Mouse (Mus musculus) kidney, adult 18-20 months (tissue): ENCODE data around the gene Tent4b.

Source experiments
- DNase-seq: peaks from one replicate; pipeline ENCODE4 v3.0.0; 2021

Tent4b gene

DNA sequence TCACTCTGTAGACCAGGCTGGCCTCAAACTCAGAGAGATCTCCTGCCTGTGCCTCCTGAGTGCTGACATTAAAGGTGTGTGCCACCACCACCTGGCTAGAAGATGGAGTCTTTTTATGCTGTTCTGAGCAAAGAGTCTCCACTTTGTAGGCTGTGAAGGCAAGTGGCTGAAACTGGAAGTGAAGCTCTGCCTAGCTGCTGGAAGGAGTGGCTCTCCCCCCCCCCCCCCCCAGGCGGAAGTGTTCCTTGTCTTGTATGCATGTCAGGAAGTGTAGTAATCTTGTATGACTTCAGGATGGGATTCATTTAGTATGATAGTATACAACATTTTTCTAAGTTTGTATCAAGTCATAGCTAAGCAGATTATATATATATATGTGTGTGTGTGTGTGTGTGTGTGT lies 29.8 kb downstream of the Tent4b start:
- DNase-seq: no peak

DNA sequence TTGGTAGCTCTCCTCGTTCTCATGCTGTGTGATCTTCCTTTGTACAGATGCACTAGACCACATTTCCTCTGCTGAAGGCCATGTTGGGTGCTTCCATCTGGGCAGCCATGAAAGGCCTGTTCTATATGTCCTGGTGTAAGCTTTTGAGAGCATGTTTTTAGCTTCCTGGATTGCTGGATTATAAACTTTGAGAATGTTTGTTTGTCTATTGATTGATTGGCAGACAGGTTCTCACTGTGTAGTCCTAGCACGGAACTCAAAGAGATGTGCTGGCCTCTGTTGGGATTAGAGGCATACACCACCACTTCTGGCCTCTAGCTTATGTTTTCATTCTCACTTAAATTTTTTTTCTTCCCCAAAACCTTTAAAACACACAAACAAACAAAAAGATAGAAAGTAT lies 37.7 kb downstream of the Tent4b start:
- no peak for DNase-seq

DNA sequence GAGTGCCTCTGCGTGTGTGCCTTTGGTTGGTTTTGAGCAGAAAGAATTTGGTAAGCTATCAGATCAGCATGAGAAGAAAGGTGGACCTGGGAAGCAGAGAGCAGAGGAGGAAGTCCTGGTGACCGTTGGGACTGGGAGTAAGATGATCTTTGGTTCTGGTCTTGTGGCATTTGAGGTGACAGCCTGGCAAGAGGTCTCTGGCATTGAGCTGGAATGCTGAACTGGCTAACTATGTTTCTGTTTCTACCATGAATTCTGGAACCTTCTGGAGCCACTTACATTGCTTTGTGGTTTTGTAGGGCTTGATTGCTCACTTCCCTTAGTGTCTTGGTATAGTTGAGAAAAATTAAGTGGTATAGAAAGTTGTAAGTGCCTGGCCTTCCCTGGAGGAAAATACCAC lies 38.6 kb downstream of the Tent4b start:
- DNase-seq: no peak

DNA sequence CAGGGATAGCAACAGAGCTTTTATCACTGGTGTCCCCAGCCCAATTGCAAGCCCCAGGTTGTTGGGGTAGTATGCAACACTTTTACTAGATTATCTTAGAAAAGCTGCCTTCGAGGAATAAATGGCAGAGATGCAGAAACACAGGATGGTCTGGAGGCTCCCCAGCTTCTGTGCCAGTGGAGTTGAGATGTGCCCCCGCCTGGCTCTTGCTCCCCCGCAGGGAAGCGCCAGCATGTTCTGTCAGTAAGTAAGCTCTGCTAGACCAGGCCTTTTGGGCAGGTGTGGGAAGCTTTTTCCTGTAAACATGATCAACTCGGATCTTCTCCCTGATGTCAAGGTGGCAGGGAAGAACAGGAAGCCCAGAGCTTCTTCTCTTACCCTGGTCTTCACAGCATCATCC lies 40.3 kb downstream of the Tent4b start:
- DNase-seq: no peak

DNA sequence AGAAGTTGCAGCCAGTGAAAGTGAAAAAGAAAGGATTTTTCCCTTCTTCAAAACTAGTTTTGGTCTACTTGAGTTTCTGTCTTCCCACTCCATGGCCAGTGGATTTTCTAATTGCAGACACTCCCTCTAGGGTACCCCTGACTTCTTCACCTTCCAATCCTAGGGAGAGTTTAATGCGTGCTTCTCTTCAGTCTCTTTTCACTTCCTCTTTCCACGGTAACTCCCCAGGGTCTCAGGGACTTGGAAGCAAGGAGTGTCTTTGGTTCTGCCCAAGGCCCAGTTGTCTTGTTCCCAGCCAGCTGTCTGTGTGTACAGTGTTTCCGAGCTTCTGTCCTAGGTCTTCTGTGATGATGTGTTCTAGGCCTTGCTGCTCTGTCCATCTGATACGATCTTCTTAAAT lies 42.9 kb downstream of the Tent4b start:
- DNase-seq: no peak

DNA sequence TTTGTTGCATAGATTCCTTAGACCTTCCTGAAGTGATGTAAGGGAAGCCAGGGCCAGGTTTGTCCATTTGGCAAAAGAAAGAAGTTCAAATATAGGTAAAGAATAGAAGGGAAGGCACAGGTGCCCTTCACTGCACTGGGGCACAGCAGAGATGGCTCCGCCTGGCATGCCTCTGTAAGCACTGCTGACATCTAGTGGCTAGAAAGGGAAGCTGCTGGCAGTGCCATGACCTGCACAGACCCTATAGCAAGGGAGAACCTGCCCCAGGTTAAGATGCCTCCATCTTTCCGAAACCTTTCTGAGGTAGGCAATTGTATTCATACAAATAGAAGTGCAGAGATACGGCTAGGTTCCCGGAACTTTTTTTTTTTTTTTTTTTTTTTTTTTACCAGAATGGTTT lies 45.3 kb downstream of the Tent4b start:
- DNase-seq: peak; percentile 63

DNA sequence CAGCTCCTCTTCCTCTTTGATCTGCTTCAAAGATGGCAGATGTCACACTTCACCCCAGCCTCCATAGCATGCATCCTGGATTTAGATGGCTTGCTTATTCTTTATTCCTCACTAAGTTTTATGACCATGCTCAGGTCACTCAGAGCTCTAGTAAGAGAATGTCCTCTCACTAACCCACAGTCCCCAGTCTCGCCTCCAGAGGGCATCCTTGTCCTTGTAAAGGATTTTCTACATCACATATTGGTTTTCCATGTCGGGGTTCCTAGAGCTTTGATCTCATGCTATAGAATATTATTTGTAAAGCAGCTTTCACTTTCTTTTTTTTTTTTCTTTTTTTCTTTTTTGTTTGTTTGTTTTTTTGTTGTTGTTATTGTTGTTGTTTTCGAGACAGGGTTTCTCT lies 53.8 kb downstream of the Tent4b start:
- DNase-seq: peak; percentile 49

DNA sequence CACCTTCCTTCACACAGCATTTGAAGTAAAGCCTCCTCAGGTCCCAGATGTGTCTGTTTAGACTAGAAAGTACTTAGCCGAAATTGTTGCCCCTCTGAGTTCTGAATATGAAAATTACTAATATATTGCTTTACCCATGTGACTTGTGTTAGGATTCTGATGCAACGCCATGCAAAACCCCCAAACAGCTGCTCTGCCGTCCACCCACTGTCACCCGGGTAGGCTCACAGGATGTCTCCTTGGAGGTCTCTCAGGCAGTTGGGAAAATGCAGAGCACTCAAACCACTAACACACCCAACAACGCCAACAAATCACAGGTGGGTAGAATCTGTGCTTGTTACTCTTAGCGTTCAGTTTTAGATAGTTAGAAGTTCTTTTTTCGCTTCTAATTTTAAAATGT lies 55.9 kb downstream of the Tent4b start:
- DNase-seq: no peak

DNA sequence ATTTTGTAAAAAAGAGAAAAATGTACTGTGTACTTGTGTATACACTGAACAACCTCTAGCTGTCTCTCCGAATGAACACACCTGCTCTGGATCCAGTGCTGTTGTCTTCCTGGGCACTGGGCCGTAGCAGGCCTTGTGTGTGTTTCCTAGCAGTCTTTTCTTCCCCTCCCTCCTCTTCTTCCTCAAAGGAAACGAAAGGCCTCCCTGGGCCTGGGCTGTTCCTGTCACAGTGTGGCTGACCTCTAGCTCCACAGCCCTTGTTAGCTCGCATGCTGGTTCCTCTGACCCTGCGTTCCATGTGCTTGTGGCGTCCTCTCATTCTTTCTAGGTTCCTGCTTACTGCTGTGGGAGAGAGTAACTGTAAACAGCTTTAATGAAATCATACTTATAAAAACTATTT lies 59.0 kb downstream of the Tent4b start:
- DNase-seq: no peak

DNA sequence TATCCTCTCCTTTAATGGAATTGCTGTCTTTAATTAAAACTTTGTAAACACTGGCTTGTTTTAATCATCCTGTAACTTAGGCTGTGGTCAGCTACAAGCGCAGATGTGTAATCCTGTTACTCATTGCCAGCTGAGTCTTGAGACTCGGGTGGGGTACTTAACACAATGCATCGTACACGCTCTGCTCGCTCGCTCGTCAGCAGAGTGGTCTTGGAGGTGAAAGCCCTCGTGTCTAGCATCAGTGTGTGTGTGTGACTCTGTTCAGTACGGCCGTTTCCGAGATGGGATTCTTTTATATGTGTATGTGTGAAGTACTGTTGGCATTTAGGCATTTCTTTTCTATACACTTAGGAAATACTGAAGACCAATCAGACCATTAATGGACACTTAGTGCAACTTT lies 59.5 kb downstream of the Tent4b start:
- DNase-seq: no peak

DNA sequence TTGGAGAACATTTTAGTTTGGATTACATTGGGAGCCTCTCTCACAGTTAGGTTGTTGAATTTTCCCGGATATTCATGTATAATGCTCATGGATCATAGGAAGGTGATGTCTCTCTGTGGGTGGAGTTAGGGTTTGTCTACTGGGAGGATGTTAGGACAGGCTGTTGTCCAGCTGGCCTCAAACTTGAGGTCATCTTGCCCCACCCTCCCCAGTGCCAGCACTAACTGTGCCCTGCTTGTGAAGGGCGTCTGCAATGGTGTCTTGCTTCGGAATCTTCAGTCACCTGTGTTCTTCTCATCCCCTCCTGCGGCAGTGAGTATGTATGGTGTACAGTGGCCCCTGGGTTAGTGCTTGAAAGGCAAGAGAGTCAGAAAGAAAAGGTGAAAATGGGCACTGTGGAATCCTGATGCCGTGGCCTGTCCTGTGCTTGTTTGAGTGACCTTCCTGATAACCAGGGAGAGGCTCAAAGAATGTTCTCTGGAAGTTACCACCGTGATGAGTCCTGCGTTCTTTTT lies 61.5 kb downstream of the Tent4b start:
- DNase-seq: no peak

DNA sequence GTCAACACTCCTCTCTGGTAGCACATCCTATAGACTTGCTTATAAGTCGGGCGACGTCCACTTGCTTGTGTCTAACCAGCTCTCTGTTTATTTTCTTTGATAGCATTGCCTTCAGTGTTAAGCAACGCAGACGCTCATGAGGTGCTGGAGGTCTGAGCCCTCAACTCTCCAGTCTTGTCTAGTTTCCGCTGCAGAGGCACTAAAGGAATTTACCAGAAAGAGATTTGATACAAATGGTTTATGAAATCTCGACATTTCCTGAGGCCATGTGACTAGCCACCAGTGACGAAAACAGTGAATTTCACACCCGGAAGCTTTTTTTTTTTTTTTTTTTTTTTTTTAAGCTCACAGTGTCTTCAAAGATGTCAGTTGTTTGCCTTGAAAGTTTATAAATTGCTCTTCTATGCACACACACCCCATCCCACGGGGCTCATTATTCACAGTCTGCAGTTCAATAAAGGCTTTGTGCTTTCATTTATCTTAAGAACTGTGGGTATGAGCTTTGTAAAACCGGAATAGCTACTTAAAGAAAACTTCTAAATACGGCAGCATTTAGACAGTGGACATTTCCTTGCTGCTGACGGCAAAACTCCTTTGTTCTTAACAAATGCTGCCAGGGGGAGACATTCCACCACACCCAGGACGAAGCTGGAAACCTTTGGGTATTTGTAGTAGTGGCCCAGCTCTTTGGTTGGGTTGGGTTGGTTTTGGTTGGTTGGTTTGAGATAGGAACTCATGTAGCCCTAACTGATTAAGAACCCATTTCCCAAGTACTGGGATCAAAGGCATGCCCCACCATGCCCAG lies 64.0 kb downstream of the Tent4b start:
- DNase-seq: no peak

DNA sequence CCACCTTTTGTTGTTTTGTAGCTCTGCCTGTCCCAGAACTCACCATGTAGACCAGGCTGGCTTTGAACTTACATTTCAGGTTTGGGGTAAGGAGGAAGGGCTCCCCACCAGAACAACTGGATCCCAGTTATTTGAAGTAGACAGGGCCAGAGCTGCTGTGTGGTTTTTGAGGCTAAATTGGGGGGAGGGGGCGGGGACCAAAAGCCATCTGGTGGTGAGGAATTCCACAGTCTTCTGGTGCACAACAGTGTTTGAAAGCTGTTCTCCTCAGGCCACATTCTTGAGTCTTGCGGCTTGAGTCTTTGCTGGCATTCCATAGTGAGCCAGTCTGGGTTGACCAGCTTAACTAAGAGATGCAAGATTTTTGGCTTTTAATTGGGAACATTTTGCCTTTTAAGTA lies 66.5 kb downstream of the Tent4b start:
- DNase-seq: no peak

DNA sequence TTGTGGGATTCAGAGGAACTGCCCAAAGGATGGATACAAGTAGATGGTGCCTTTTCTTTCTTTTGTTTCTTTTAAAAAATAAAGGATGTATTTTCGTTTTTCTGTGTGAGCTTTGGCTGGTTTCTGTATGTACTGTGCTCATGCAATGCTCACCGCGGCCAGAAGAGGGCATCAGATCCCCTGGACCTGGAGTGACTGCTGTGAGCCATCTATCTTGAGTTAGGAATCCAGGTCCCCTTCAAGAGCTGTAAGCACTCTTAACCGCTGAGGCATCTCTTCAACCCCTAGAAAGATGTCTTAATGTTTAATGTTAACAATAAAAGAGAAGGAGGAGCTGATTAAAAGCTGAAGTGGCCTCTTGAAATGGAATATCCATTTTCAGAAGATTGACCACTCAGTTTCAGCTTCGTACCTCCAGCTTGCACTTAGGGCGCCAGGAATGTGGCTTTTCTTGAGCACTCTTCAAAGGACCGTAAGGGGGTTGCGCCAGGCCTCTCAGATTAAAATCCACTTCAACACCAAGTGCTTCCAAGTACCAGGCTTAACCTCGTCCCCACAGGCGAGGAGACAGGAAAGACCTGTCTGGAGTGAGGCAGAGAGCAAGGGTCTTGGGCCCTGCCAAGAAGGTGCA lies 67.3 kb downstream of the Tent4b start:
- DNase-seq: peak; percentile 83

DNA sequence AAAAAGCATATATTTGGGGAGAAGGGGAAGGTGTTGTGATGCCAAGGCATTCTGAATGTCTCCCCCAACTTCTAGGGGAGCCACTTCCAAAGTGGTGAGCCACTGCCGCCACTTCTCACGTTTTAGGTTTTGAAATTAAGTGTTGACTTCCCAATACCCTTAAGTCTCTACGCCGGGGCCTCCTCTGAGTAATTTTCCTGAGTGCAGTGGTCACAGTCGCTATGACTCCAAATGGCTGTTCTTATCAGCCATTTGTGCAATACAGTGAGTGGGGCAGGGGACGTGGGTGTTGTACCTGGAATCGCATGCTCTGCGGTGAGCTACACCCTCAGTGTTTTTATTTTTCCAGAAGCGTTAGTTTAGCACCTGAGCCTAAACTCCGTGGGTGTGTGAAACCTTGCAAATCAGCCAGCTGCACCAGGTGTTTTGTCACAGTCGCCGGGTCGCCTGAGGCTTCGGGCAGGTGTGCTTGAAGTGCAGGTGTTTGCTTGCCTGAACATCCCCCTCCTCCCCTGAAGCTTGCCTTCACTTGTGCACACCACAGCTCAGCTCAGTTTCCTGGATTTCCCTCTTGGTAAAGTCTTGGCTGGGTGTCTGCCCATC lies 67.9 kb downstream of the Tent4b start:
- DNase-seq: no peak

DNA sequence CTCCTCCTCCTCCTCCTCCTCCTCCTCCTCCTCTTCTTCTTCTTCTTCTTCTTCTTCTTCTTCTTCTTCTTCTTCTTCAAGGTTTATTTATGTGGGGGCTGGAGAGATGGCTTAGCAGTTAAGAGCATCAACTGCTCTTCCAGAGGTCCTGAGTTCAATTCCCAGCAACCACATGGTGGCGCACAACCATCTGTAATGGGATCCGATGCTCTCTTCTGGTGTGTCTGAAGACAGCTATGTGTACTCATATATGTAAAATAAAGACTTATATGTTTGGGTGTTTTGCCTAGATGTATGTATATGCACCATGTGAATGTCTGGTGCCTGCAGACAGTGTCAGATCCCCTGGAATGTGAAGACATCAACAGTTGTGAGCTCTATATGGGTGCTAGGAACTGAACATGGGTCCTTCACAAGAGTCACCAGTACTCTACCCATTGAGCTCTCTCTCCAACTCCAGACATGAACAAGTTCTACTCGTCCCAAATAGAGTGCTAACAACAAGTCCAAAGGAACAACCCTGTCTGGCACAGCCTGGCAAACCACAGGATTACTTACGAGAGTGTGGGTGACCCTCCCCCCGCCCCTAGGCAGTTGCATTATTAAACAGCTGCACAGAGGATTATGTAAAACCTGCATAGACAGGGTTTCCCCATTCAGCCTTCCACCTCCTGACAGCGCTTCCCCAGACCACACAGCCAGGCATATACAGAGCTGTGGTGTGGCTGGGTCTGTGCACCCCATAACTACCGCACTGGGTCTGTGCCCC lies 70.3 kb downstream of the Tent4b start:
- DNase-seq: no peak

DNA sequence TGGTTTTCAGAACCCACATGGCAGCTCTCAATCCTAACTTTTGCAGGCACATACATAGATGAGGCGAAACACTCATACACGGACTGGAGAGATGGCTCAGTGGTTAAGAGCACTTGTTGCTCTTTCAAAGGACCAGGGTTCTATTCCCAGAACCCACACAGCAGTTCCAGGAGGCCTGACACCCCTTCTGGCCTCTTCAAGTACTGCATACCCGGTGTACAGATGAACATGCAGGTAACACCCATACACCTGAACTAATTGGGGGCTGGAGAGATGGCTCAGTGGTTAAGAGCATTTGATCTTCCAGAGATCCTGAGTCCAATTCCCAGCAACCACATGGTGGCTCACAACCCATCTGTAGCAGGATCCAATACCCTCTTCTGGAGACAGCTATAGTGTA lies 71.1 kb downstream of the Tent4b start:
- no peak for DNase-seq

DNA sequence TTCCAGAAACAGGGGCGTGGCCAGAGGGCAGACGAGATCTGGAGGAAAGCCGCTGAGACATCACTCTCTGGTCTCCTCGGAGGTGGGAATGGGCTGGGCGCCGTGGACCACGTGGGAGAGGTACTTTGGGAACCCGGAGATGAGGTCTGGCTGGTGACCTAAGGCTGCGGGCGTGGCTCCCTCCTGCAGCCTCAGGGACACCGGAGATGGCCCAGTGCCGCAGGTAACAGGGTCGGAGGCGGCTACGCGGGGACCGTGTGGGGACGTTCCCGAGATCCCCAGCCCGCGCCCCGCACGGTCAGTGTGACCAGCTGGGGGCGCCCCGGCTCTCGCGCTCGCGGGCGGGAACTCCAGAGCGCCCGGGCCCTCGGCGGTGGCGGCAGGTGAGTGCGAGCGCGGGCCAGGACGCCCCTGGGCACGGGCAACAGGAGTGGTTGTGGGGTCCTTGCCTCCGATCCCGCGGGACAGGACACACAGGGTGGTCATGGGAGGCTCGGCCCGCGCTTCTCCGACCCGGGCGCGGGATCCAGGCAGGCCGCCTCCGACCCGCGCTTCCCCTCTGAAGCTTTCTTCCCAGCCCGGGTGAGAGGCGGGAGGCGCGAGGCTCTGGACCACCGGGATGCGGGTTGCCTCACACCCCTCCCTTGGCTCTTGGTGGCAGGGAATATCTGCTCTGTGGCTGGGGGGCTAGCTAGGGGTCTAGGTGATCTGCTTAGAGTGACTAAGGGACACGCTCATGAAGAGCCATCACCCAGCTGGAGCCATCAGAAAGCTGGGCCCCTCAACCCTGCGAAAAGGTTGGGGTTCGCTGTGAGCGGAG lies 73.4 kb downstream of the Tent4b start, which contains the start of gene Adcy7:
Gene Adcy7 (plus strand): TSS at position 173 of the 820 bp plus-strand sequence.
- DNase-seq: peak; percentile 29

DNA sequence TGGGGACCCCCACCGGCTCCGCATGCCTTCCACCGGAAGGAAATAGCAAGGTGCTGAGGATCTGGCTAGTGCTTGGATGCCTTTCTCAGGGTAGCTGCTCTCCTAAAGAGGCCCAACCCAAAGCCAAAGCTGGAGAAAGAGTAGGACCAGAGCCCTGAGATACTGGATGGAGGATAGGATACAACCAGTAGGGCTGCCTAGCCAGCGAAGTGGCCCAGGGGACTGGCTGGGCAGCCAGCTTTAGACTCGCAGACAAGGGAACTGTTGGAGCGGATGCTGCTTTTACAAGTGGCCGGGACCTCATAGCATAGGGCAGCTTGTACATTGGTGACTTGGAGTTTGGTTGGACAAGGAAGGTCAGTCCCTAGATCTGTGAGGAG lies 74.0 kb downstream of the Tent4b start:
- no peak for DNase-seq

DNA sequence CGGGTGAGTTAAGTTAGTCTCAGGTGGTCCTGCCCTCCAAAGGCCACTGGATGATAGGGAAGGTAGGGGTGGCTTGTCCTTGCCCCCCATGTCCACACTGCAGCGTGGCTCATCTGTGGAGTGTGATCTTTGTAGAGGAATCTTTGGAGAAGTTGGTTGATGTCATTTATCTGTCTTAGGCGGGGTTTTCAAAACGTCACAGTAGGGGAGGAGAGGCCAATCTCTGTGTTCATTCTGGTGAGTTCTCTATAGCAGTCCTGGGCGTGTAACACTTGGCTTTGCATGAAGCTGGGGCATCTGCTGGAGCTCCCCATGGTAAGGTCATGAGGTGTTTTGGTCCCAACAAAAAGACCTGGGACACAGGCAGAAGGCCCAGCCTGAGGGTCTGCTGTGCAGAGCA lies 75.1 kb downstream of the Tent4b start:
- DNase-seq: no peak

DNA sequence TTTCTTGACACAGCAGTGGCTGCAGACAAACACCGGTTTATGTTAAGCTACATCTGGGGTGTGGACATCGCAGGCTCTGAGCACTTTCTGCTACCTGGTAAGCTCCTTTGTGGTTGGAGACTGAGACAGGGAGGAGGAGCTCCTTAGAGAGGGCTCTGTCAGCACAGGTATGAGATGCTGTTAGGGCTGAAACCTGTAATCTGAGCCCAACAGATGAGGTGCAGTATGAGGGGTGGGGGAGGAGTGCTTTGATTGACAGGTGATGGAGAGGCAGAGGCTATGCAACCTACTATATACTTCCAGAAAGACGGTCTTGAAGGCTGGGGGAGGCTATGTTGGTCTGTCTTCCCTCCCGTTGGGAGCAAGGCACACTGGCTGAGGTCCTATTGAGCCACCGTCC lies 80.2 kb downstream of the Tent4b start:
- DNase-seq: no peak

DNA sequence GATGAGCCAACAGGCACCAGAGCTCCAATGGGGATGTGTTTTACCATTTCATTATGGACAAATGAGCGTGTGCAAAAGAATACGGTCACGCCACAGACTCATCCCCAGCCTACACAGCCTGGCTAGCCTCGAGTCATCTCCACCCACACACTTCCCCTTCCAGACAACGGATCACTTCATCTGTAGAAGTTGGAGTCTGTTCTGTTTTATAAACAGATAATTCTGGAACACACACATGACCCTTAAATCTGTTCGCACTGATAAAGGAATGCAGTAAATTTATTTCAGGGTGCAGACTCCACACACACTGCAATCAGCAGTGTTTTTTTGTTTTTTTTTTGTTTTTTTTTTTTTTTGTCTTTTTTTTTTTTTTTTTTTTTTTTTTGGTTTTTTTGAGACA lies 80.7 kb downstream of the Tent4b start:
- no peak for DNase-seq
